Mouse (Mus musculus): ENCODE results near the gene Ngrn.

DNA sequence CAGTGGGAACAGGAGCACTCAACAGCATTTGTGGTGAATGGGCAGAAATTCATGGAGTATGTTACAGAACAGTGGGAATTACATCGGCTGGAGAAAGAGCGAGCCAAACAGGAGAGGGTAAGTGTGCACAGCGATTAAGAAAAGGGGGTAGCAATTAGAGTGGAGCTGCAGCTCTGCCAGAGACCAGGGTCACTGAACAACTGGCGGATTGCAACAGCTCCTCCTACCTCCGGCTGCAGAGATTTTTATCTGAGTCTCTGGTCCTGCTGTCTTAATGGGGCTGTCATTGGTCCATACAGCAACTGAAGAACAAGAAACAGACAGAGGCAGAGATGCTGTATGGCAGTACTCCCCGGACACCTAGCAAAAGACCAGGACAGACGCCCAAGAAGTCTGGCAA is 49.8 kb downstream of the Ngrn start:
- TF ChIP-seq POLR2A (IDR thresholded peaks at IDR 0.05; ENCODE audit: low read depth, low read length) = no peak
- no peak for TF ChIP-seq CTCF (IDR thresholded peaks at IDR 0.05; ENCODE audit: borderline replicate concordance, insufficient read depth, low read length)

All from embryonic fibroblast, embryonic 13.5 days (primary cell).